Comparison of ENCODE assay signal across 21 mouse cellular contexts in genomic region chr3:111108982-111109381, GRCm38 (mm10).
DNase-seq lines count a peak whose midpoint lies in the region; ATAC-seq and TF ChIP-seq lines count a peak whose summit lies in the region.
"Had no signal": no experiment of that assay in that cellular context is flagged by ENCODE, and none has a peak within 500 bp of the region (broad histone marks: within the 10 kb centered on the region; RNA-seq: fewer than 3 reads in every experiment).

No protein-coding gene starts in this region.

- H3K9me3 ChIP-seq in midbrain, postnatal 0 days (ENCODE audit: low read length): no peaks in the 10 kb centered on the region
- H3K9me3 ChIP-seq in midbrain, embryonic 14.5 days (ENCODE audit: control insufficient read depth, low read length): no peaks in the 10 kb centered on the region
- H3K9me3 ChIP-seq: embryonic facial prominence, embryonic 15.5 days; forebrain, embryonic 15.5 days; heart, embryonic 15.5 days; hindbrain, embryonic 15.5 days had no signal

- H3K9ac ChIP-seq in midbrain, postnatal 0 days (replicated peaks; ENCODE audit: low read length, poor library complexity, severe bottlenecking): no peak overlapping the region
- H3K9ac ChIP-seq in midbrain, embryonic 14.5 days (replicated peaks; ENCODE audit: low read length): no peak overlapping the region
- H3K9ac ChIP-seq: embryonic facial prominence, embryonic 15.5 days; forebrain, embryonic 15.5 days; heart, embryonic 15.5 days; hindbrain, embryonic 15.5 days had no signal

- WGBS in midbrain, postnatal 0 days: 87% methylated on average over 7 of the region's 7 CpGs
- WGBS in midbrain, embryonic 14.5 days: 93% methylated on average over 7 of the region's 7 CpGs

- no peaks in the 10 kb centered on the region for H3K27me3 ChIP-seq in midbrain, postnatal 0 days (ENCODE audit: insufficient read depth, low read length)
- no peaks in the 10 kb centered on the region for H3K27me3 ChIP-seq in midbrain, embryonic 14.5 days (ENCODE audit: control insufficient read depth, insufficient read depth, low read length)
- H3K27me3 ChIP-seq: CH12.LX; embryonic facial prominence, embryonic 15.5 days; forebrain, embryonic 15.5 days; heart, embryonic 15.5 days; hindbrain, embryonic 15.5 days; Patski had no signal

- no peak overlapping the region for H3K27ac ChIP-seq in midbrain, postnatal 0 days (ENCODE audit: low read depth, low read length)
- no peak overlapping the region for H3K27ac ChIP-seq in midbrain, embryonic 14.5 days (replicated peaks; ENCODE audit: low read depth, low read length)
- H3K27ac ChIP-seq: embryonic facial prominence, embryonic 15.5 days; forebrain, embryonic 15.5 days; heart, adult 2 months; heart, embryonic 15.5 days; hindbrain, embryonic 15.5 days had no signal

- H3K4me1 ChIP-seq in midbrain, postnatal 0 days (ENCODE audit: insufficient read depth, low read length): no peaks in the 10 kb centered on the region
- no peaks in the 10 kb centered on the region for H3K4me1 ChIP-seq in midbrain, embryonic 14.5 days (ENCODE audit: control insufficient read depth, insufficient read depth, low read length)
- H3K4me1 ChIP-seq: embryonic facial prominence, embryonic 15.5 days; forebrain, embryonic 15.5 days; heart, embryonic 15.5 days; hindbrain, embryonic 15.5 days had no signal

- no peak for TF ChIP-seq CTCF in midbrain, postnatal 0 days (IDR thresholded peaks at IDR 0.05)

- ATAC-seq in midbrain, postnatal 0 days (ENCODE audit: low FRiP score): no peak
- ATAC-seq in midbrain, embryonic 14.5 days (ENCODE audit: low FRiP score, low TSS enrichment): no peak
- ATAC-seq: activated CD4-positive, CD25-positive, alpha-beta regulatory T cell, adult 4 months; forebrain, embryonic 15.5 days; Patski had no signal

- H3K4me2 ChIP-seq in midbrain, postnatal 0 days (ENCODE audit: low read depth, low read length, poor library complexity, severe bottlenecking): no peak overlapping the region
- no peak overlapping the region for H3K4me2 ChIP-seq in midbrain, embryonic 14.5 days (ENCODE audit: low read length)
- H3K4me2 ChIP-seq: embryonic facial prominence, embryonic 15.5 days; forebrain, embryonic 15.5 days; heart, embryonic 11.5 days; heart, embryonic 15.5 days; hindbrain, embryonic 15.5 days had no signal

- peak; percentile 4 for DNase-seq in cerebellum, adult 9-10 months
- no peak for DNase-seq in cerebellum, adult 11 months
- DNase-seq in layer of hippocampus, adult 11-12 months (ENCODE audit: low spot score): peak; percentile 5
- DNase-seq in layer of hippocampus, postnatal 10 days (ENCODE audit: low spot score in 2 of 2): no peak
- peak; percentile 9 for DNase-seq in midbrain, postnatal 0 days (ENCODE audit: low spot score)
- no peak for DNase-seq in midbrain, embryonic 14.5 days
- no peak for DNase-seq in B cell, adult 2 months
- DNase-seq: adrenal gland, postnatal 14 days; cerebellum, postnatal 14 days; embryo, embryonic 11 days; gastrocnemius, postnatal 14 days; heart, adult 2 months; heart, postnatal 14 days had no signal

- no peaks in the 10 kb centered on the region for H3K36me3 ChIP-seq in midbrain, postnatal 0 days (ENCODE audit: insufficient read depth, low read length)
- no peaks in the 10 kb centered on the region for H3K36me3 ChIP-seq in midbrain, embryonic 14.5 days (ENCODE audit: control insufficient read depth, insufficient read depth, low read length)
- H3K36me3 ChIP-seq: embryonic facial prominence, embryonic 15.5 days; forebrain, embryonic 15.5 days; heart, embryonic 15.5 days; hindbrain, embryonic 15.5 days had no signal

- H3K4me3 ChIP-seq in midbrain, postnatal 0 days (ENCODE audit: low read depth, low read length): no peak overlapping the region
- H3K4me3 ChIP-seq in midbrain, embryonic 14.5 days (replicated peaks; ENCODE audit: low read depth, low read length): no peak overlapping the region
- H3K4me3 ChIP-seq: embryonic facial prominence, embryonic 15.5 days; forebrain, embryonic 15.5 days; heart, adult 2 months; heart, embryonic 15.5 days; hindbrain, embryonic 15.5 days had no signal

Comparison
In these comparisons a context has a peak if more than half of its experiments do, and no peak if none do; other contexts are left out.
1. DNase-seq: peak in cerebellum, adult 9-10 months (single experiment), layer of hippocampus, adult 11-12 months (single experiment) and midbrain, postnatal 0 days (single experiment); none in cerebellum, adult 11 months (single experiment), layer of hippocampus, postnatal 10 days (0 of 2), midbrain, embryonic 14.5 days (single experiment) and B cell, adult 2 months (0 of 2).